Mouse (Mus musculus) stomach, postnatal 0 days (tissue): Measurements from ENCODE around the gene Dkkl1. TPM values are rescaled to one million over a fixed set of nuclear protein-coding genes. Genes with fewer than 3 reads are reported as not detected.
A peak's percentile ranks its signal among the peaks of the same experiment; 100 is the strongest.

ENCODE experiments used
- ATAC-seq: fragments of 200-750 bp; cut with Nextera tagmentation; 2 replicates; pipeline ENCODE4 v1.8.0; 2017; ENCODE audit not compliant: low FRiP score, low TSS enrichment
- DNase-seq: peaks from one replicate; pipeline ENCODE4 v3.0.0-alpha.2; 2016; ENCODE audit warnings: low spot score
- H3K27ac ChIP-seq: fragments of 300-500 bp; sonication (generic); replicated peaks from 2 replicates; pipeline ENCODE4 v1.5.1; 2014; ENCODE audit warnings: mild to moderate bottlenecking, control low read depth
- H3K27me3 ChIP-seq: fragments of 300-500 bp; sonication (generic); 2 replicates; pipeline ENCODE4 v1.6.1; 2014; ENCODE audit warnings: low read length; ENCODE audit not compliant: control insufficient read depth, insufficient read depth
- H3K36me3 ChIP-seq: fragments of 300-500 bp; sonication (generic); 2 replicates; pipeline ENCODE4 v1.6.1; 2014; ENCODE audit warnings: low read length, mixed read lengths; ENCODE audit not compliant: control insufficient read depth, insufficient read depth
- H3K4me1 ChIP-seq: fragments of 300-500 bp; sonication (generic); replicated peaks from 2 replicates; pipeline ENCODE4 v1.6.1; 2014; ENCODE audit warnings: antibody characterized with exemption; ENCODE audit not compliant: control insufficient read depth, insufficient read depth
- H3K4me2 ChIP-seq: fragments of 300-500 bp; sonication (generic); replicated peaks from 2 replicates; pipeline ENCODE4 v1.6.1; 2014; ENCODE audit warnings: low read depth, mild to moderate bottlenecking, control low read depth, moderate library complexity
- H3K4me3 ChIP-seq: fragments of 300-500 bp; sonication (generic); 2 replicates; pipeline ENCODE4 v1.5.1; 2014; ENCODE audit warnings: low read depth, low read length, control low read depth
- H3K9ac ChIP-seq: fragments of 300-500 bp; sonication (generic); 2 replicates; pipeline ENCODE4 v1.6.1; 2014; ENCODE audit warnings: mild to moderate bottlenecking, low read length, control low read depth, mixed read lengths
- H3K9me3 ChIP-seq: fragments of 300-500 bp; sonication (generic); 2 replicates; pipeline ENCODE4 v1.6.1; 2016; ENCODE audit warnings: low read length; ENCODE audit not compliant: control insufficient read depth
- CTCF ChIP-seq: IDR thresholded peaks from 2 replicates; pipeline ENCODE4 v1.5.1; 2016; ENCODE audit warnings: antibody characterized with exemption, low read depth, mild to moderate bottlenecking, moderate library complexity
- EP300 ChIP-seq: optimal IDR thresholded peaks from 2 replicates; pipeline ENCODE3; 2016; ENCODE audit warnings: antibody characterized with exemption
- WGBS: fragments of 180-500 bp; shearing (Covaris S2); extraction: QIAGEN DNeasy Blood & Tissue Kit; methylation state at CpG from one replicate; pipeline ENCODE4 v1.1.7; 2014; 5-methylcytosine and 5-hydroxymethylcytosine counted together
- polyA plus RNA-seq: library from polyadenylated mRNA; unstranded; fragments of >200 nt; fragmentation: Nextera tagmentation; extraction: Ambion mirVana; gene quantifications from 2 replicates; pipeline ENCODE4 v1.2.1, GENCODE M21; 2015

Gene Dkkl1
- polyA plus RNA-seq, 1 experiment from 2014 or later, result 48.4 TPM

DNA sequence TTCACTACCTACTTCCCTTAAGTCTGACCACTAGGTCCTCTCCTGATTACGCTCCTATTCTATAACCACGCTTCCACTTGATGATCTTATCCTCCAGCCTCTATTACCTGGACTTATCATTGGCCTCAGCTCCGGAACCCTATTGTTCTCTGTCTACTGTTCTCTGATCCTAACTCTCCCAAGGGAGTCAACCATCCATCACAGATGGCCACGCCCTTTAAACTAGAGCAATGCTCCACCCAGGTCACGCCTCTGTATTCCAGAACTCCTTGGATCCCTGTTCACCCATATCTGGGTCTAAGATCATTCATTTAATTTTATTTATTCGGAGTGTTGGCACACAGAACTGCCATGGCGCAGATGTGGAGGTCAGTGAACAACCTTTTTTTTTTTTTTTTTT is 409 bp upstream of the Dkkl1 start:
- no peaks in the 10 kb centered on the region for H3K36me3 ChIP-seq
- peak overlapping the region; percentile 20; the same call in 1 of the 2 replicates for H3K4me2 ChIP-seq
- TF ChIP-seq CTCF (no peak), EP300 (no peak)
- DNase-seq (no peak), ATAC-seq (0 out of 2 replicates have a peak, but pooled peaks have one; percentile 15)
- WGBS, result 61% methylated on average over 7 of the region's 7 CpGs
- H3K9me3 ChIP-seq, result no peaks in the 10 kb centered on the region
- H3K4me3 ChIP-seq, result no peak overlapping the region
- H3K4me1 ChIP-seq, result no peaks in the 10 kb centered on the region; the same call in 1 of the 2 replicates
- no peaks in the 10 kb centered on the region for H3K27me3 ChIP-seq
- H3K27ac ChIP-seq, result no peak overlapping the region
- H3K9ac ChIP-seq, result no peak overlapping the region

DNA sequence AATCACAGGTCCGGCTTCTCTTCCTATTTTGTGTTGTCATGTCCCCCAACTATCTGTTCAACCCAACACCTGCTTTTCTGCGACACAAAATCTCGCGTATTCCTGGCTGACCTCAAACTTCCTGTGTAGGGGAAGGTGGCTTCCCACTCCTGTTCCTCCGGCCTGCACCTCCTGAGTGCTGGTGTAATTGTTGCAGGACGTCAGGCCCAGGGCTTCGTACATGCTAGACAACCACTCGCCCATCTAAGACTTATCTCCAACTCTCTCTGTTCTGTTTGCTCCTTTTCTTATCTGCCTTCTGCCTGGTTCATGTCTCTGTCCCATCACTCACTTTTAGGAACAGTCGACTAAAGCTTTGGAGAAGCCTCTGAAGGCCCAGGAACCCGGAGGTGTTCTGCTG is 877 bp downstream of the Dkkl1 start:
- H3K9me3 ChIP-seq, result no peaks in the 10 kb centered on the region
- no peak overlapping the region for H3K4me3 ChIP-seq
- H3K27me3 ChIP-seq, result no peaks in the 10 kb centered on the region
- DNase-seq, result no peak
- no peak overlapping the region for H3K27ac ChIP-seq
- TF ChIP-seq CTCF, result no peak
- no peak for TF ChIP-seq EP300
- WGBS, result 60% methylated on average over 10 of the region's 10 CpGs
- H3K4me2 ChIP-seq, result no peak overlapping the region
- H3K4me1 ChIP-seq, result no peaks in the 10 kb centered on the region; the same call in 1 of the 2 replicates
- no peaks in the 10 kb centered on the region for H3K36me3 ChIP-seq
- ATAC-seq, result no peak
- H3K9ac ChIP-seq, result no peak overlapping the region

DNA sequence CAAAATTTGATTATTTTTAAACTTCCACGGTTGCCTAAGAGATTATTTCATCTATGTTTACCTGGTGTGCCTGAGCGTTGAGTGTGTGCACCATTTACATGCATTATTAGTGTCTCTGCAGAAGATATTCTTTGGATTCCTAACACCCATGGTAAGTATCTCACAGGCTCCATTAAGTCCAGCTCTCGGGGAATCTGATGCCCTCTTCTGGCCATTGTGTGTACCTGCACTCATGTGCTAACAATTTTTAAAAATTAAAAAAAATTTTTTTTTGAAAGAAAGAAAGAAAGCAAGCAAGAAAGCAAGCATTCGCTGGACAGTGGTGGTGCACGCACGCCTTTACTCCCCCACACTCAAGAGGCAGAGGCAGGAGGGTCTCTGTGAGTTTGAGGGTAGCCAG is 3.7 kb downstream of the Dkkl1 start:
- no peak for TF ChIP-seq EP300
- peak; percentile 34 for TF ChIP-seq CTCF
- 78% methylated on average over 6 of the region's 6 CpGs for WGBS
- no peak overlapping the region for H3K27ac ChIP-seq

DNA sequence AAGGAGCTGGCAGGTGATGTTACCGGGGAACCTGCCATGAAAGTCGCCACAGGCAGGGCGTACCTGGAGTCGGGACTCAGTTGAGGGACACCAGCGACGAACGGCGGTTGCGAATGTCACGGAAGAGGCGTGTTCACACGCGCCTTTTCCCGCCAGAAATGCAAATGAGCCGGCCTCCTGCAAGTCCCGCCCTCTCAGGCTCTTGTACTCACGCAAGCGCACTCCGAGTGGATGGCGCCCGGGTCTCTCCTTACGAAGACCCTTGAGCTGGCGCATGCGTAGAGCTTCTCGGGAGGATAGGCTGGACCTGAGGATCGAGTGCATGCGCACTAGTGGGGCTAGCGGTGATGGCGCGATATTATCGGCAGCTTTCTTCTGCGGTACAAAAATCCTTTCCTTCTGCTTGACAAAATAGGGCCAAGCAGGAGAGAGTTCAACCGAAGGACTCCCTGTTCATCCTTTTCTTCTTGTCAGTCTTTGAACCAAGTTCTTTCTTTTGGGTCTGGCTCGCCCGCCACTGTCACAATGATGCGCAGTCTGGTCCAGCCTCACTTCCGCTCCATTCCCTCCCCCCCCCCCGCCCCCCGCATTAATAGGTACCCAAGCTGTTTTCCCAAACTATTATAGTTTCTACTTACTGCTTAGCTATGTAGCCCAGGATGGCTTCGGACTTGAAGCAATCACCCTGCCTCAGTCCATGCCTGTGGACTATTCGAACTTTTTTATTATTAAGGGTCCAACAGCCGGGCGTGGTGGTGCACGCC is 7.4 kb downstream of the Dkkl1 start, which contains the start of gene Ccdc155:
TSS of gene Ccdc155 (minus strand) at position 513 of the 764 bp plus-strand sequence.
- DNase-seq (peak; percentile 84), ATAC-seq (peak; percentile 81)
- 6% methylated on average over 44 of the region's 44 CpGs for WGBS
- Histone ChIP-seq H3K9me3 (no peaks in the 10 kb centered on the region), H3K27ac (no peak within 1 kb of the TSS), H3K27me3 (no peaks in the 10 kb centered on the region), H3K9ac (peak within 1 kb of the TSS; percentile 23; the same call in 1 of the 2 replicates), H3K36me3 (no peaks in the 10 kb centered on the region), H3K4me1 (no peaks in the 10 kb centered on the region), H3K4me3 (peak within 1 kb of the TSS; percentile 35), H3K4me2 (peak within 1 kb of the TSS; percentile 56)
- TF ChIP-seq EP300, result no peak

More for the DNA sequence above, 3.7 kb downstream of the Dkkl1 start:
- DNase-seq, result no peak
- H3K4me2 ChIP-seq, result no peak overlapping the region
- ATAC-seq, result no peak
- H3K27me3 ChIP-seq, result no peaks in the 10 kb centered on the region
- no peak overlapping the region for H3K4me3 ChIP-seq
- no peaks in the 10 kb centered on the region; the same call in 1 of the 2 replicates for H3K4me1 ChIP-seq
- H3K9me3 ChIP-seq, result no peaks in the 10 kb centered on the region
- no peak overlapping the region for H3K9ac ChIP-seq
- no peaks in the 10 kb centered on the region for H3K36me3 ChIP-seq

DNA sequence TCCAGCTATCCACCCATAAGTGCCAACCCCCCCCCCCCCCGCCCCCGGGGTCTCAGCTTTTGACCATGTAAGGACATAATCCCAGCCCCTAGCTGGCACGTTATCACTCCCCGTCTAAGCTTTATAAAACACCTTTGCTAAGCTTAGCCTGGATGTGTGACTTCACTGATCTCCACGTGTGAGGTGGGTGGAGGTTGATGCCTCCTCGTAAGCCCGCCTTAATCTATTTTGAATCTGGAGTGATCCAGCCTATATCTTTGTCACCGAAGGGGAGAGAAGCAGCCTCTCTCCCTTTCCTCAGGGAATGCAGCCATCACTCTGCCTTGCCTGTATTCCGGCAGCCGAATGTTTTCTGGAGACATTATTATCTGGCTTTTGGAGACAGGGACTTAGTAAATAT is 9.3 kb downstream of the Dkkl1 start:
- H3K4me1 ChIP-seq, result no peaks in the 10 kb centered on the region
- no peak overlapping the region for H3K4me3 ChIP-seq
- H3K9me3 ChIP-seq, result no peaks in the 10 kb centered on the region
- ATAC-seq, result no peak
- H3K9ac ChIP-seq, result no peak overlapping the region
- H3K27me3 ChIP-seq, result no peaks in the 10 kb centered on the region
- no peak overlapping the region for H3K4me2 ChIP-seq
- no peak overlapping the region for H3K27ac ChIP-seq
- TF ChIP-seq CTCF, result no peak
- no peak for TF ChIP-seq EP300
- DNase-seq, result no peak
- no peaks in the 10 kb centered on the region for H3K36me3 ChIP-seq
- WGBS, result 28% methylated on average over 9 of the region's 10 CpGs

DNA sequence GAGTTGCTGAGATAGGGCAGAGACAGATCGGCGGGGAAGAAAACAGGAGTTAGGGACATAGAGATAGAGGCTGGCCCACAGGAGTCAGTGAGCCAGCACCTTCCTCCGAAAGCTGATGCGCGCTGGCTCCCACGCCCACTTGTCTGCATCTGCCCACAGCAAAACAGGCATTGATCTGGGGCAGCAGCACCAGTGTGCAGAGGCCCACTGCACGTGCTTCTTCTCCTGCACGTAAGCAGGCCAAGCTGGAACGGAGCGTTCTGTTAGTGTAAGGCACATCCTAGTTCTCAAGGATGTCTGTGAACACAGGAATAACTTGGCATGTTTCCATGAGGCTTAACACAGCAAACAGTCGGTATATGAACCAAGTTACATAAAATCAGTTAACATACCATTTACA is 13.0 kb downstream of the Dkkl1 start:
- H3K27ac ChIP-seq, result no peak overlapping the region
- no peak overlapping the region for H3K4me3 ChIP-seq
- H3K9me3 ChIP-seq, result no peaks in the 10 kb centered on the region
- no peak overlapping the region for H3K4me2 ChIP-seq
- DNase-seq (no peak), ATAC-seq (no peak)
- H3K4me1 ChIP-seq, result no peaks in the 10 kb centered on the region
- WGBS, result 68% methylated on average over 11 of the region's 11 CpGs
- H3K27me3 ChIP-seq, result no peaks in the 10 kb centered on the region
- H3K9ac ChIP-seq, result no peak overlapping the region
- no peaks in the 10 kb centered on the region for H3K36me3 ChIP-seq
- TF ChIP-seq CTCF (no peak), EP300 (no peak)
